Mouse (Mus musculus) CH12.LX (cell line): ENCODE measurements around the gene Slc9a3r1.

Experiments used
- CTCF ChIP-seq, 2 experiments: IDR thresholded peaks in 1 of 2; conservative IDR thresholded peaks in 1 of 2; 2 replicates each; pipeline ENCODE4 v1.5.1; 2011 to 2012; ENCODE audit warnings: low read depth in 2 of 2, low read length in 2 of 2, improper control_type of control experiment in 1 of 2, inconsistent platforms in 1 of 2, mild to moderate bottlenecking in 1 of 2, moderate library complexity in 1 of 2
- IRF4 ChIP-seq: IDR thresholded peaks from 2 replicates; pipeline ENCODE4 v1.6.1; 2014; ENCODE audit warnings: low read depth, mild to moderate bottlenecking, inconsistent platforms, low read length, improper control_type of control experiment
- POLR2A ChIP-seq: IDR thresholded peaks from 2 replicates; pipeline ENCODE4 v1.6.1; 2011; ENCODE audit warnings: low read depth, mild to moderate bottlenecking, improper control_type of control experiment, low read length
- TCF12 ChIP-seq: IDR thresholded peaks from 2 replicates; pipeline ENCODE4 v1.6.1; 2014; ENCODE audit warnings: low read depth, mild to moderate bottlenecking, inconsistent platforms, low read length, improper control_type of control experiment

- TF ChIP-seq POLR2A (no peak), CTCF (conservative IDR thresholded peaks at IDR 0.05 in 1 of 2, IDR thresholded peaks at IDR 0.05 in 1 of 2; ENCODE audit: low read depth in 2 of 2, low read length in 2 of 2) (no peak), TCF12 (no peak), IRF4 (no peak)
Measured at GRCm38 (mm10) chr11:115171125-115171524, 8.0 kb downstream of the Slc9a3r1 start.
